In the genomic region with DNA sequence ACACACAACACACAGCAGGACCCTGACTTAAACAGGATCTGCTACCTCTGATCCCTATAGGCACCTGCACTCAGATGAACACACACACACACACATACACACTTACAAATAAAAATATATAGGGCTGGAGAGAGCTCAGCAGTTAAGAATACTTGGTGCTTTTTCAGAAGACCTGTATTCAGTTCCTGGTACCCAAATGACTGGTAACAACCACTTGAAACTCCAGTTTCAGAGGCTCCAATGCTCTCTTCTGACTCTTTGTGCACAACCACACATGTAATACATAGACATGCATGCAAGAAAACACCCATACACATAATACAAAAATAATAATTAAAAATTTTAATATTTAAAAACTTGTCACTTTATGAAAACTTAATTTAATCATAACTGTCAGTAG, we compare ENCODE assay signal across 16 mouse cellular contexts. TPM values are rescaled to one million over a fixed set of nuclear protein-coding genes. Genes with fewer than 3 reads are reported as not detected.
DNase-seq lines count a peak whose midpoint lies in the region; TF ChIP-seq lines count a peak whose summit lies in the region.
"Had no signal": no experiment of that assay in that cellular context is flagged by ENCODE, and none has a peak within 500 bp of the region (broad histone marks: within the 10 kb centered on the region; RNA-seq: fewer than 3 reads in every experiment).

No protein-coding gene starts in this region.

- in situ Hi-C loops in CH12.LX (cut with MboI; ENCODE audit: low pct_ligation_motif_present, low pct_unique_long_range_greater_than_20kb, low sequenced_read_pairs), result no loop called here

- no peak overlapping the region for H3K4me3 ChIP-seq in CH12.LX (replicated peaks in 1 of 3; ENCODE audit: low read depth in 2 of 3, low read length in 2 of 3, poor library complexity in 1 of 3)
- no peak overlapping the region for H3K4me3 ChIP-seq in heart, embryonic 10.5 days

- TF ChIP-seq CTCF in CH12.LX (conservative IDR thresholded peaks at IDR 0.05 in 1 of 2, IDR thresholded peaks at IDR 0.05 in 1 of 2; ENCODE audit: low read depth in 2 of 2, low read length in 2 of 2), result no peak

- no peak overlapping the region for H3K4me2 ChIP-seq in CH12.LX (ENCODE audit: insufficient read depth, low read depth, poor library complexity, severe bottlenecking)

- peaks cover 22 to 33% of the 10 kb centered on the region in 2 experiments; a peak in 3 of 4 replicates for H3K4me1 ChIP-seq in CH12.LX (ENCODE audit: control insufficient read depth in 1 of 2, insufficient read depth in 2 of 2)
- no peaks in the 10 kb centered on the region for H3K4me1 ChIP-seq in heart, embryonic 10.5 days

- H3K27me3 ChIP-seq in CH12.LX (replicated peaks), result no peaks in the 10 kb centered on the region
- no peaks in the 10 kb centered on the region for H3K27me3 ChIP-seq in heart, embryonic 10.5 days (ENCODE audit: insufficient read depth, poor library complexity, severe bottlenecking)
- H3K27me3 ChIP-seq: Patski had no signal

- no peaks in the 10 kb centered on the region for H3K79me2 ChIP-seq in CH12.LX (replicated peaks; ENCODE audit: control insufficient read depth, extremely low read depth, insufficient read depth, poor library complexity, severe bottlenecking)

- dilution Hi-C loops in CH12.LX (cut with MboI; ENCODE audit: extremely low pct_ligation_motif_present, extremely low pct_unique_long_range_greater_than_20kb, low sequenced_read_pairs), result no loop called here

- DNase-seq in CH12.LX (ENCODE audit: extremely low read depth), result no peak
- no peak for DNase-seq in heart, embryonic 10.5 days (ENCODE audit: low spot score)
- DNase-seq: adrenal gland, adult 2 months; adrenal gland, adult 8-10 months; adrenal gland, postnatal 10 days; adrenal gland, postnatal 14 days; adrenal gland, postnatal 25 days; adrenal gland, postnatal 36 days; B cell, adult 2 months; cerebellum, adult 11 months; cerebellum, adult 11-12 months; cerebellum, adult 18-20 months; cerebellum, adult 2 months; cerebellum, adult 8-10 months had no signal

- no peaks in the 10 kb centered on the region for H3K9me3 ChIP-seq in CH12.LX (replicated peaks; ENCODE audit: low read length)
- H3K9me3 ChIP-seq in heart, embryonic 10.5 days, result no peaks in the 10 kb centered on the region
- H3K9me3 ChIP-seq: G1E had no signal

- TF ChIP-seq RAD21 in CH12.LX (IDR thresholded peaks at IDR 0.05; ENCODE audit: low read depth, low read length), result no peak

- TF ChIP-seq POLR2A in CH12.LX (IDR thresholded peaks at IDR 0.05; ENCODE audit: low read depth, low read length), result no peak

- no peak overlapping the region for H3K27ac ChIP-seq in CH12.LX (ENCODE audit: insufficient read depth, low read depth)
- H3K27ac ChIP-seq in heart, embryonic 10.5 days, result no peak overlapping the region

- peak; percentile 72 for TF ChIP-seq EP300 in CH12.LX (IDR thresholded peaks at IDR 0.05; ENCODE audit: low read length)

- H3K9ac ChIP-seq in CH12.LX (ENCODE audit: insufficient read depth, low read depth), result no peak overlapping the region

- peaks cover 7 to 90% of the 10 kb centered on the region in 2 experiments for H3K36me3 ChIP-seq in CH12.LX (replicated peaks in 1 of 2; ENCODE audit: control insufficient read depth in 1 of 2, insufficient read depth in 1 of 2, low read length in 1 of 2)
- peaks cover 10% of the 10 kb centered on the region for H3K36me3 ChIP-seq in heart, embryonic 10.5 days
- H3K36me3 ChIP-seq: G1E had no signal

TF ChIP-seq in CH12.LX, 34 proteins besides CTCF, POLR2A, EP300 and RAD21:
- no peak for TF ChIP-seq SIN3A (IDR thresholded peaks at IDR 0.05; ENCODE audit: low read length)
- TF ChIP-seq JUN (IDR thresholded peaks at IDR 0.05; ENCODE audit: insufficient read depth, low read depth, low read length), result peak; percentile 66
- TF ChIP-seq JUND (conservative IDR thresholded peaks at IDR 0.05; ENCODE audit: low read depth, low read length), result peak; percentile 87
- peak; percentile 83 for TF ChIP-seq IRF4 (IDR thresholded peaks at IDR 0.05; ENCODE audit: low read depth, low read length)
- TF ChIP-seq MXI1 (IDR thresholded peaks at IDR 0.05; ENCODE audit: low read depth, low read length), result no peak
- TF ChIP-seq TBP (conservative IDR thresholded peaks at IDR 0.05; ENCODE audit: low read depth, low read length), result no peak
- no peak for TF ChIP-seq TCF12 (IDR thresholded peaks at IDR 0.05; ENCODE audit: low read depth, low read length)
- no peak for TF ChIP-seq MAX (IDR thresholded peaks at IDR 0.05; ENCODE audit: low read length)
- TF ChIP-seq ELF1 (IDR thresholded peaks at IDR 0.05; ENCODE audit: low read depth, low read length), result no peak
- no peak for TF ChIP-seq MEF2A (IDR thresholded peaks at IDR 0.05; ENCODE audit: borderline replicate concordance, low read depth, low read length)
- TF ChIP-seq BHLHE40 (IDR thresholded peaks at IDR 0.05; ENCODE audit: low read depth, low read length), result no peak
- TF ChIP-seq PAX5 (IDR thresholded peaks at IDR 0.05; ENCODE audit: low read length), result no peak
- no peak for TF ChIP-seq SMC3 (IDR thresholded peaks at IDR 0.05; ENCODE audit: low read depth, low read length)

RNA-seq across cellular contexts. Expression of a gene that starts 32.0 kb away (rescaled TPM):
- total RNA-seq in CH12.LX (2012; rRNA removed), result 3.7 and 4.3 TPM in 2 replicates
- total RNA-seq in CH12.LX (2014; rRNA removed), result 2.8 and 3.3 TPM in 2 replicates
- 2.6 and 2.8 TPM in 2 replicates for polyA plus RNA-seq in CH12.LX (2012; ENCODE audit: insufficient read length, low read depth)
- 4.4 and 4.8 TPM in 2 replicates for polyA plus RNA-seq in heart, embryonic 10.5 days (2016; fragmentation: Nextera tagmentation; extraction: Ambion mirVana)

RNA-seq across cellular contexts. Expression of a gene that starts 39.5 kb away (rescaled TPM):
- total RNA-seq in CH12.LX (2012; rRNA removed), result 36.8 and 45.5 TPM in 2 replicates
- 49.9 and 52.5 TPM in 2 replicates for total RNA-seq in CH12.LX (2014; rRNA removed)
- polyA plus RNA-seq in CH12.LX (2012; ENCODE audit: insufficient read length, low read depth), result 43.2 and 50.4 TPM in 2 replicates
- 27.2 and 44.6 TPM in 2 replicates for polyA plus RNA-seq in heart, embryonic 10.5 days (2016; fragmentation: Nextera tagmentation; extraction: Ambion mirVana)
- polyA plus RNA-seq: G1E had no signal

RNA-seq across cellular contexts. Expression of a gene that starts 58.9 kb away (rescaled TPM):
- total RNA-seq in CH12.LX (2012; rRNA removed), result 26.4 and 26.7 TPM in 2 replicates
- 19.3 and 20.1 TPM in 2 replicates for total RNA-seq in CH12.LX (2014; rRNA removed)
- 31.6 and 34.4 TPM in 2 replicates for polyA plus RNA-seq in CH12.LX (2012; ENCODE audit: insufficient read length, low read depth)
- polyA plus RNA-seq in heart, embryonic 10.5 days (2016; fragmentation: Nextera tagmentation; extraction: Ambion mirVana), result 21.2 and 25.5 TPM in 2 replicates
